Mouse (Mus musculus): ENCODE data around the gene Nfe2l3. TPM values are rescaled to one million over a fixed set of nuclear protein-coding genes. Genes with fewer than 3 reads are reported as not detected.

The Nfe2l3 gene
- polyA plus RNA-seq, 1 experiment from 2014 or later, result 2.8 TPM

DNA sequence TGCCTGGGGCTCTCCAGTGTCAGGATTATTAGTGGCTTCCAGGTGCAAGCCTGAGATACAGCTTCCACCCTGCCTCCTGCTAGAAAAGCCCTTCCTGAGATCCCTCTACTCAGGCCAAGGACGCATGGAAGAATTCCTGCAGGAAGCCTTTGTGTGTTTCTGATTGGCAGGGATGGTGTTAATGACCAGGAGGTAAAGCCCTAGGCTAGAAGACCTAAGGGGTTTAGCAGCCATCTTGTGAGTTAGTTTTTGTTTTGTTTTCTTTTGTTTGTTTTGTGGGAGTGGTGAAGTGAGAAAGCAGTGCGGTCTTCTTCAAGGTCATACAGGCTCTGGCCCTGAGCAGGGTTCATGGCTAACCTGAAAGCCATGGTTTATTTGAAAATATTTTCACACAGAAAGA is 75.1 kb downstream of the Nfe2l3 start:
- Histone ChIP-seq H3K27ac (replicated peaks) (no peak overlapping the region), H3K9me3 (no peaks in the 10 kb centered on the region), H3K4me2 (no peak overlapping the region), H3K9ac (no peak overlapping the region), H3K36me3 (no peaks in the 10 kb centered on the region), H3K4me1 (replicated peaks) (peaks cover 5% of the 10 kb centered on the region), H3K4me3 (no peak overlapping the region), H3K27me3 (no peaks in the 10 kb centered on the region)
- WGBS, result 62% methylated on average over 2 of the region's 2 CpGs
- ATAC-seq (ENCODE audit: low read depth), result no peak

Other genes starting within 250 kb of the Nfe2l3 start
- 1,536 and 1,756 TPM in 2 replicates for gene Hnrnpa2b1, start 37.2 kb downstream of the Nfe2l3 start, polyA plus RNA-seq (2015; fragmentation: Nextera tagmentation; extraction: Ambion mirVana)
- 489 and 502 TPM in 2 replicates for gene Cbx3, start 37.7 kb downstream of the Nfe2l3 start, polyA plus RNA-seq (2015; fragmentation: Nextera tagmentation; extraction: Ambion mirVana)
- 49.4 and 54.8 TPM in 2 replicates for gene Snx10, start 91.2 kb downstream of the Nfe2l3 start, polyA plus RNA-seq (2015; fragmentation: Nextera tagmentation; extraction: Ambion mirVana)